Mouse (Mus musculus): ENCODE results near the gene Prkce.
"Not testable (repeated sequence)": the region's sequence is repeated elsewhere in the genome, so short reads cannot be mapped to it uniquely, and the experiment has no call there.

Prkce gene

GRCm38 (mm10) chr17:86447101-86447598 lies 279.6 kb downstream of the Prkce start:
- DNase-seq (ENCODE audit: low spot score) = no peak

DNA sequence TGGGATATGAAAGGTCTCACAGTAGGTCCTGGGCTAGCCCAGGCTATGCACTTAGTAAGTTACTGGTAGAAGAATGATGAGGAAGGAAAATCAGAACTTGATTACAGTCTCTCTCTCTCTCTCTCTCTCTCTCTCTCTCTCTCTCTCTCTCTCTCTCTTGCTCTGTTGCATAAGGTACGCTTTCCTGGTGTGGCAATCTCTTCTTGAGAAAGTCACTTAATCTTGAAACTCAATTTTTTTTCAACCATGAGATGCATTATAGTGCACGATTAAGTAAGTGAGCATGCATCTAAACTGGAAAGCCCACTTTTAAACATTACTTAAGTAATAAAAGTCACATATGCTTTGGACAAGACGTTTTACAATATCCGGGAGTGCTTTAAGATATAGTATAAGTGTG lies 285.3 kb downstream of the Prkce start:
- DNase-seq (ENCODE audit: low spot score) = no peak

DNA sequence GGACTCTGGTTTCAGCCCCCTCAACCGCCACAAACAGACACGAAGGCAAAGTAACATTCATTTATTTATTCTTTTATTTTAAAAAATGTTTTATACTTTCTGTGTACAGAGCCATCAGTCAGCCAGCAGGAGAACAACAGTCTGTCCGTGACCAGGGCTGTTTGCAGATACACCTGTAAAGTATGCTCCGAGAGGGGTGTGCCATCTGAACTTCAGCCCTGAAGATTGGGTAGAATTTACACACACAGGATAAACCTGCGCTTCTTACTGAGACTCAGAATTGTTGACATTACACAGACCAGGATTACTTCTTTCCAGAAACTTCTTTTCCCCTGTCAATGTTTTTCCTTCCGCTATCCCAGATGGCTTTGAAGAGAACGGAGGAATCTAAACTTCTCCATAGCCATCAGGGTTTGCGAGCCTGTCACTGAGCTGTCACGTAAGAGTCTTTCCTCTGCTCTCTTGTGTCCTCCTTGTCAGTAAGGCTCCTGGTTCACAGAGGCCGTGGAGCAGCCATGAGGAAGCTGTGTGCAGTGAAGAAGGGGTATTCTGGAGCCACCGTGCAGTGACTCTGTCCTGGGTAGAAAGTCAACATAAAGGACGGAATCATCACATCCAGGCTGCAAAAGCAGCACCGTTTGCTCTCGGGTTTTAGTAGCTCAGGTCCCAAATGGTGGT lies 286.2 kb downstream of the Prkce start:
- DNase-seq (ENCODE audit: low spot score) = no peak

DNA sequence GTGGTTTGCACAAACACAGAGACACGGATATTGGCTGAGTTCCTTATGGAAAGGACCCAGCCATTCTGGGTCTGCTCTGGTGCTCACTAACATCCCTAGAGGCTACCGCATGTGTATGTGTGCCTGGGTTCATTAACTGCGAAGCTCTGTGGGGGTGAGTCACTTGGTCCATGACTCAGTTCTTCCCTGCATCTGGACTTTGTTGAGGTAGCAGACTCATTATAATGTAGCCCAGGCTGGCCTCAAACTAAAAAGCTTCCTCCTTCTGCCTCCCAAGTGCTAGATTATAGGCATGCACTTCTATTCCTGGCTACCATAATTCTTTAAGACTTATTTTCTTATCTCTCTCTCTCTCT lies 286.7 kb downstream of the Prkce start:
- DNase-seq (ENCODE audit: low spot score) = no peak

- no peak for DNase-seq (ENCODE audit: low spot score)
These were observed 288.9 kb downstream of the Prkce start for GRCm38 (mm10) chr17:86456512-86456911.

DNA sequence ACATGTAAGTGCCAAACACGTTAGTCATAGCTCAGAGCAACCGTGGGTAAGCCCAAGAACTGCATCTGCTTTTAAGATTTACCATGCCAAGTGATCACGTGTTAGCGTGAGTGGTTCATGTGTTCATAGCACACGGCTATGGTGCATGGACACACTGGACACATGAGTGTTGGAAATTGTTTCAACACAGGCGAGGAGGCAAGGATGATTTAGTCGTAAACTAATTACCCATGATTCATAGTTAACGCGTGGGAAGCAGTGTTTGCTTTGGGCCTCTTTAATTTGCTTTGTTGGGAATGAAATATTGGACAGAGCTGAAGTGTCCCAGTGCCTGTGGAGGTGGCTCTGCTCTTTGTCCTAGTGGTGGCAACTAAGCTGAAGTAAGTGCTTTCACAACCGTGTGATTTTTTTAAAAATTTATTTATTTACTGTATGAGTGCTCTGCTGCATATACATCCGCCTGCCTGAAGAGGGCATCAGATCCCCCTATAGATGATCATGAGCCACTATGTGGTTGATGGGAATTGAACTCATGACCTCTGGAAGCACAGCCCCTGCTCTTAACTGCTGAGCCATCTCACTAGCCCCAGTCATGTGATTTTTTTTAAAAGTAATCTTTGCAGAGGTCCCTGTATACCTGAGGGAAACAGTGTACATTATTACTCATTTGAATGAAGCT lies 290.9 kb downstream of the Prkce start:
- no peak for DNase-seq (ENCODE audit: low spot score)

DNA sequence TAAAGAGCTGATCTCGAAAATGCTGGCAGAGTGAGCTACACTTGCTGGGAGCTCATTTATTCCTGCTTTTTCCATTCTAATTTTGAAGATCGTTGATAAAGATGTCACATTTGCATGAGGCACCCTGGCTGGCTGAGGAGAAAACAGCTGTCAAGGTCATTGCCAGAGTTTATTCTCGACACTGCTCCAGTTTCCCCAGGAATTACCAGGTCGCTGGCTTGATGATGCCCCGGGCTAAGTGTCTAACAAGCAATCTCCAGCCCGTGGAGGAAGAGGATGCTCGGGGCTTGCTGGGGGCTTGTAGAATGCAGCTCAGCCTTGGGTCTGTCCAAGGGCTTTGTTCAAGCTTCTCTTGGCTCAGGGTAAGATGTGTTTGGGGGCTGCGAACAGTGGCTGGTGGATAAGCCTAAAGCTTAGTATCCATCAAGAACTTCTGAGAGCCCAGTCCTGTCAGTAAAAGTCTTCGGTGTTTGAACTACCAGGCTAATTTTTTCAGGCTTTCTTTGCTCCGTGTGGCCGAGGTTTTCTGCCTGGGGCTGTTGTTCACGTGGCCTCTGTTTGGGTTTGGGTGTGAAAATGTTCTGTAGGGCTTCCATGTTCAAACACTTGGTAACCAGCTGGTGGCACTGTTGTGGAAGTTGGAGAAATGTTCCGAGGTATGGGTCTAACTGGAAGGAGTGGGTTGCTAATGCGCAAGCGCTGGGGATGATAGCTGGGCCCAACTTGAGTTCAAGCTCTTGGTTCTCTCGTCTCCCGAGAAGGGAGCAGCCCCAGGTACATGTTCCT lies 293.3 kb downstream of the Prkce start:
- DNase-seq (ENCODE audit: low spot score) = no peak

- no peak for DNase-seq (ENCODE audit: low spot score)
These were observed 295.8 kb downstream of the Prkce start for GRCm38 (mm10) chr17:86463369-86463768.

GRCm38 (mm10) chr17:86464197-86464596 lies 296.6 kb downstream of the Prkce start:
- DNase-seq (ENCODE audit: low spot score) = no peak

GRCm38 (mm10) chr17:86464689-86465363 lies 297.2 kb downstream of the Prkce start:
- no peak for DNase-seq (ENCODE audit: low spot score)

- no peak for DNase-seq (ENCODE audit: low spot score)
These were observed 298.3 kb downstream of the Prkce start for GRCm38 (mm10) chr17:86465865-86466264.

DNA sequence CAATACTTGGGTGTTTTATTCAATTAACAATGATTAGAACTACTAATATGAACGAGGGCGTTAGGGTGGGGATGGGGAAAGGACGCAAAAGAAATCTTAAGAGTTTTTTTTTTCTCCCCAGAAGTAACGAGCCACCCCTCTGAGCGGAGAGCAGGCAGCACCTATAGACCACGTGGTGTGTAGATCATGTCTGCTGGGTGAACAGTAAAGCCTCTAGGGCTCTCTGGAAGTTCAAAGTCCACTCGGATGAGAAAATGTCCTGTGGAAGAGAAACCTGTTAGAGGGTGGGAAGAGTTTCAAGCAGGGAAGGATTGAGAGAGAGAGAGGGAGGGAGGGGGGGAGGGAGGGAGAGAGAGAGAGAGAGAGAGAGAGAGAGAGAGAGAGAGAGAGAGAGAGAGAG lies 298.8 kb downstream of the Prkce start:
- no peak for DNase-seq (ENCODE audit: low spot score)

DNA sequence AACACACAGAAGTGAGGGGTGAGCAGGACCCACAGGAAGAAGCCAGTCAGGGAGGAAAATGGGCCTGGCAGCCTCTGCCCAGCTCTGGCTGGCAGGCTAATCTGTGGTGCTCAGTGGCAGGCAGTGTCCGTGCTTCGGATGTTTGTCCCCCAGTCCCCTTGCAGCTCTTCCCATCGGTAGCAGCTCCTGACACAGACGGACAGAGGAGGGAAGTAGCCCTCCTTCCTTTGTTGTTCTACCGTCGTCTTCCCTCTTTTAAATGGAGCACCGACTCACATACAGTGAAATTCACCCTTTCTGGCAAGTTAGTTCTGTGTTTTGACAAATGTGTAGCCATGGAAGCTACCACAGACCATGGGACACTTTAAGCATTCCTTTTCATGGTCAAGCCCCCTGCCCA lies 299.3 kb downstream of the Prkce start:
- no peak for DNase-seq (ENCODE audit: low spot score)

GRCm38 (mm10) chr17:86467291-86467898 lies 299.8 kb downstream of the Prkce start:
- DNase-seq (ENCODE audit: low spot score) = no peak

DNA sequence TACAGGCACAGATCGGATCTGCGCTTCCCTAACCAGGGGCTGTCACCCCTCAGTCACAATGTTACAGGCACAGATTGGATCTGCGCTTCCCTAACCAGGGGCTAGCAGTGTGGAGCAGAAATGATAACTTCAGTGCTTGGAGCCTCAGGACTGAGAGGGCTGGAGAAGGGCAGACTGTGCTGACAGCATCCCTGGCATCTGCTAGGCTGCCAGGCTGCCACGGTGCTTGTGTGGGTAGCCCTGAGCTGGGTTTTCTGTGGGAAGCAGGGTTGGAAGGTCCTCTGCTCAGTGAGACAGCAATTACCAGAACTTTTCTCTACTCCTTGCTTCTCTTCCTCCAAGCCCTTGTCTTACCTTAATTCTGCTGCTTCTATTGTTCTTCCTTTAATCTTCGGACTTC lies 300.4 kb downstream of the Prkce start:
- no peak for DNase-seq (ENCODE audit: low spot score)

DNA sequence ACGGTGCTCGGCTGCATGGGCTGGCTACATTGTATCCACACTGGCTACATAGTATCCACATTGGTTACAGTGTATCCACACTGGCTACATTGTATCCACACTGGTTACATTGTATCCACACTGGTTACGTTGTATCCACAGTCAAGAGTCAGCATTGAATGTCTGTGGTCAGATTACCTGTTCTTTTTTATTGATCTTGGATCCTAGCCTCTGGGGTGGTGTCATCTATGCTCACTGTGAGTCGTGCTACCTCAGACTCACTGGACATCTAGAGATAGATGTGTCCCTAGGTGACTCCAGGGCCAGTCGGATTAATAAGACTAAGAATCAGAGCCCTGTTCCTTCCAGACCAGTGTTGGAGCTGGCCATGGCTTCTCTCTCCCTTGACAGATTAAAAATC lies 302.6 kb downstream of the Prkce start:
- DNase-seq (ENCODE audit: low spot score) = no peak

DNA sequence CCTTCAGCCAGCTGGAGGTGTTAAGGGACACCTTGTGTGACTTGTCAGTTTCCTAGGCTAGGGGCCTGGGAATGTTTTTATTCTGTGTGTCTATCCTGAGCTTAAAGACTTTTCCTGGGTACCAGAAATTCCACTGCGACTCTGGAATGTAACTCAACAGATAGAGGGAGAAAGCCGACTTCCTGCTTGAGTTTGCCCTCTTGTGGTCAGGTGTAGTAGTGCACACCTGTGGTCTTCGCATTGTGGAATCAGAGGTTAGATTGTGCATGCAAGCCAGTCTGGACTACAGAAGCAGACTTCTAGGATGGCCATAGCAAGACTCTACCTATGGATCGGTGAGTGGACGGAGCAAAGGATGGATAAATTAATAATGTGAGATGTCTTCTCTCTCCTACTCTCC lies 304.1 kb downstream of the Prkce start:
- DNase-seq (ENCODE audit: low spot score) = peak; percentile 22

- no peak for DNase-seq (ENCODE audit: low spot score)
These were observed 309.1 kb downstream of the Prkce start for GRCm38 (mm10) chr17:86476674-86477073.

- not testable (repeated sequence) for DNase-seq (ENCODE audit: low spot score)
These were observed 309.8 kb downstream of the Prkce start for GRCm38 (mm10) chr17:86477401-86477800.

DNA sequence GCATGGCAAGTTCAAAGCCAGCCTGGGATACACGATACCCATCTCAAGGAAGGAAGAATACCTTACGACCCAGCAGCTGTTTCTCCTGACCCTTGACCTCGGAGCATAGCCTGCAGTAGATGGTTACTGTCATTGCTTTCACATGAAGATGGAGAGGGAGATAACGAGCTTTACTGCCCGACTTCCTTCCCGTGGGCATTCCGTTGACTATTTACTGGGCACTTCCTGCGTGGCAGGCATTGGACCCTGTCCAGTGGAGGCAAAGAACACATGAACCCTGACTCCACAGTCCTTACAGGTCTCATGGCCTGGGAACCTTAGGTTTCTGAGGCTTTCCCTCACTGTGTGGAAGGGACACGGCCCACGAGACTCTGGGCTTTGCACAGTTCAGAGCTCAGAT lies 311.8 kb downstream of the Prkce start:
- no peak for DNase-seq (ENCODE audit: low spot score)

DNA sequence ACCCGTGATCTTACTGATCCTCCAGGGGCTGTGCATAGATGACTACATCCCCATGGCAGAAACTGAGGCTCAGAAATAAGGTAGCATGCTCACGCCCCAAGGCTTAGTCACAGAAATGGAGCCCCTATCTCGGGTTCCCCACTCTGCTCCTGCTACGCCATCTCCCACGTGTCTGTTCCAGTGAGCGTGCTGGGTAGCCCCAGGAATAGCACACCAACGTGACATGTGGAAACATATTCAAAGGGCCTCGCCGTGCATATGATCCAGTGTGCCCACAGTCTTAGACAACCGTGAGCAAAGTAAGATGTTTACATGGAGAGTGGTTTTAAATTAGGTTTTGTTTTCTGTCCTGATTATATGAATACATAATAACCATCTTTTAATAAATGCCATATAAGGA lies 315.1 kb downstream of the Prkce start:
- DNase-seq (ENCODE audit: low spot score) = no peak
